Mouse (Mus musculus) CH12.LX (cell line): ENCODE measurements around the gene Krt28. TPM values are rescaled to one million over a fixed set of nuclear protein-coding genes. Genes with fewer than 3 reads are reported as not detected.

Experiments
- DNase-seq: peaks from one replicate; pipeline ENCODE4 v3.0.0-alpha.2; 2013; ENCODE audit errors: extremely low read depth
- H3K27ac ChIP-seq: 2 replicates; pipeline ENCODE4 v1.5.1; 2012; ENCODE audit warnings: low read depth, mild to moderate bottlenecking, control low read depth, moderate library complexity; ENCODE audit not compliant: insufficient read depth
- H3K27me3 ChIP-seq: replicated peaks from 2 replicates; pipeline ENCODE3; 2012; ENCODE audit warnings: inconsistent platforms
- H3K36me3 ChIP-seq, 2 experiments: replicated peaks in 1 of 2; 2 replicates each; pipeline versions ENCODE3 to v1.6.1; 2012; ENCODE audit warnings: inconsistent platforms in 1 of 2, low read length in 1 of 2, mild to moderate bottlenecking in 1 of 2, mixed read lengths in 1 of 2, moderate library complexity in 1 of 2; ENCODE audit not compliant: control insufficient read depth in 1 of 2, insufficient read depth in 1 of 2
- H3K4me1 ChIP-seq, 2 experiments: 2 replicates each; pipeline ENCODE4 v1.6.1; 2012; ENCODE audit warnings: inconsistent platforms in 1 of 2, moderate library complexity in 1 of 2; ENCODE audit not compliant: insufficient read depth in 2 of 2, control insufficient read depth in 1 of 2
- H3K4me2 ChIP-seq: 2 replicates; pipeline ENCODE4 v1.6.1; 2012; ENCODE audit warnings: low read depth, mild to moderate bottlenecking, control low read depth; ENCODE audit not compliant: poor library complexity, insufficient read depth, severe bottlenecking
- H3K4me3 ChIP-seq, 3 experiments: fragments of 150-350 bp in 1 of 3; sonication (generic) in 1 of 3; replicated peaks in 1 of 3; 2 replicates each; pipeline versions ENCODE3 to v1.5.1; 2011 to 2012; ENCODE audit warnings: low read depth in 2 of 3, low read length in 2 of 3, mild to moderate bottlenecking in 2 of 3, moderate library complexity in 2 of 3, control low read depth in 1 of 3, improper control_type of control experiment in 1 of 3, inconsistent platforms in 1 of 3, mixed read lengths in 1 of 3; ENCODE audit not compliant: poor library complexity in 1 of 3
- H3K79me2 ChIP-seq: replicated peaks from 2 replicates; pipeline ENCODE4 v1.6.1; 2012; ENCODE audit warnings: mild to moderate bottlenecking, moderate library complexity; ENCODE audit not compliant: control insufficient read depth, poor library complexity, insufficient read depth, severe bottlenecking; ENCODE audit errors: extremely low read depth
- H3K9ac ChIP-seq: 2 replicates; pipeline ENCODE4 v1.6.1; 2012; ENCODE audit warnings: low read depth, mild to moderate bottlenecking, control low read depth, moderate library complexity; ENCODE audit not compliant: insufficient read depth
- H3K9me3 ChIP-seq: replicated peaks from 2 replicates; pipeline ENCODE3; 2012; ENCODE audit warnings: low read length, inconsistent platforms, mixed read lengths
- BHLHE40 ChIP-seq: IDR thresholded peaks from 2 replicates; pipeline ENCODE4 v1.6.1; 2011; ENCODE audit warnings: mild to moderate bottlenecking, low read depth, low read length, improper control_type of control experiment
- CHD1 ChIP-seq: IDR thresholded peaks from 2 replicates; pipeline ENCODE4 v1.6.1; 2012; ENCODE audit warnings: low read depth, low read length, improper control_type of control experiment, inconsistent platforms
- CHD2 ChIP-seq: IDR thresholded peaks from 2 replicates; pipeline ENCODE4 v1.6.1; 2011; ENCODE audit warnings: low read length, improper control_type of control experiment
- CTCF ChIP-seq, 2 experiments: IDR thresholded peaks in 1 of 2; conservative IDR thresholded peaks in 1 of 2; 2 replicates each; pipeline ENCODE4 v1.5.1; 2011 to 2012; ENCODE audit warnings: low read depth in 2 of 2, low read length in 2 of 2, improper control_type of control experiment in 1 of 2, inconsistent platforms in 1 of 2, mild to moderate bottlenecking in 1 of 2, moderate library complexity in 1 of 2
- E2F4 ChIP-seq: IDR thresholded peaks from 2 replicates; pipeline ENCODE4 v1.6.1; 2011; ENCODE audit warnings: low read depth, low read length, improper control_type of control experiment; ENCODE audit not compliant: insufficient replicate concordance
- ELF1 ChIP-seq: IDR thresholded peaks from 2 replicates; pipeline ENCODE4 v1.6.1; 2014; ENCODE audit warnings: low read depth, mild to moderate bottlenecking, inconsistent platforms, low read length, improper control_type of control experiment
- GABPA ChIP-seq: IDR thresholded peaks from 2 replicates; pipeline ENCODE4 v1.6.1; 2012; ENCODE audit warnings: low read depth, low read length, improper control_type of control experiment, inconsistent platforms; ENCODE audit not compliant: insufficient replicate concordance
- JUN ChIP-seq: IDR thresholded peaks from 2 replicates; pipeline ENCODE4 v1.6.1; 2011; ENCODE audit warnings: low read depth, mild to moderate bottlenecking, low read length, improper control_type of control experiment, moderate library complexity; ENCODE audit not compliant: insufficient read depth
- MAFK ChIP-seq: IDR thresholded peaks from 2 replicates; pipeline ENCODE4 v1.6.1; 2011; ENCODE audit warnings: low read length, improper control_type of control experiment; ENCODE audit not compliant: insufficient replicate concordance
- MAZ ChIP-seq: IDR thresholded peaks from 2 replicates; pipeline ENCODE4 v1.6.1; 2012; ENCODE audit warnings: low read depth, mild to moderate bottlenecking, inconsistent platforms, low read length, improper control_type of control experiment, moderate library complexity
- MEF2A ChIP-seq: IDR thresholded peaks from 2 replicates; pipeline ENCODE4 v1.6.1; 2014; ENCODE audit warnings: low read depth, mild to moderate bottlenecking, inconsistent platforms, low read length, improper control_type of control experiment, borderline replicate concordance
- MXI1 ChIP-seq: IDR thresholded peaks from 2 replicates; pipeline ENCODE4 v1.6.1; 2011; ENCODE audit warnings: mild to moderate bottlenecking, low read depth, low read length, improper control_type of control experiment
- MYC ChIP-seq: IDR thresholded peaks from 2 replicates; pipeline ENCODE4 v1.6.1; 2011; ENCODE audit warnings: low read depth, mild to moderate bottlenecking, improper control_type of control experiment, low read length
- NELFE ChIP-seq: IDR thresholded peaks from 2 replicates; pipeline ENCODE4 v1.6.1; 2011; ENCODE audit warnings: low read depth, low read length, improper control_type of control experiment
- PAX5 ChIP-seq: IDR thresholded peaks from 2 replicates; pipeline ENCODE4 v1.6.1; 2012; ENCODE audit warnings: low read length, inconsistent platforms, mixed read lengths
- RCOR1 ChIP-seq: conservative IDR thresholded peaks from 2 replicates; pipeline ENCODE4 v1.6.1; 2012; ENCODE audit warnings: low read depth, mild to moderate bottlenecking, inconsistent platforms, low read length, improper control_type of control experiment
- SMC3 ChIP-seq: IDR thresholded peaks from 2 replicates; pipeline ENCODE4 v1.6.1; 2011; ENCODE audit warnings: low read depth, low read length, improper control_type of control experiment
- UBTF ChIP-seq: IDR thresholded peaks from 2 replicates; pipeline ENCODE4 v1.6.1; 2012; ENCODE audit warnings: low read depth, mild to moderate bottlenecking, inconsistent platforms, low read length, improper control_type of control experiment, moderate library complexity
- USF2 ChIP-seq: conservative IDR thresholded peaks from 2 replicates; pipeline ENCODE4 v1.6.1; 2011; ENCODE audit warnings: low read depth, low read length, improper control_type of control experiment
- ZMIZ1 ChIP-seq: IDR thresholded peaks from 2 replicates; pipeline ENCODE4 v1.6.1; 2012; ENCODE audit warnings: low read depth, mild to moderate bottlenecking, inconsistent platforms, low read length, improper control_type of control experiment
- dilution Hi-C: fragments of 300-500 bp; cut with MboI; formaldehyde crosslinking; loops from 2 replicates; pipeline ENCODE4 v1.14.3; 2020; ENCODE audit warnings: low sequenced_read_pairs; ENCODE audit not compliant: extremely low pct_unique_long_range_greater_than_20kb, extremely low pct_ligation_motif_present
- in situ Hi-C: fragments of 300-500 bp; cut with MboI; formaldehyde crosslinking; loops from 3 replicates; pipeline ENCODE4 v1.14.3; 2019; ENCODE audit warnings: low sequenced_read_pairs, low pct_ligation_motif_present, low pct_unique_long_range_greater_than_20kb, mixed read lengths
- polyA plus RNA-seq: library from polyadenylated mRNA; unstranded; fragments of >175 nt; gene quantifications from 2 replicates; pipeline ENCODE4 v1.2.1, GENCODE M21; 2012; ENCODE audit warnings: low read depth; ENCODE audit not compliant: insufficient read length
- total RNA-seq, 2 experiments: library from RNA; depleted of rRNA; stranded (reverse); fragments of 300-350 nt in 1 of 2; fragments of >200 nt in 1 of 2; gene quantifications; 2 replicates each; pipeline ENCODE4 v1.2.3; 2012 to 2014

Krt28 gene
- total RNA-seq (2012; rRNA removed) = 0.13 TPM in 1 of 2 replicates, not detected in the other
- total RNA-seq (2014; rRNA removed) = not detected in 2 replicates
- polyA plus RNA-seq = 0.14 and 0.27 TPM in 2 replicates

GRCm38 (mm10) chr11:99374803-99375202 is at the start of gene Krt28:
Gene Krt28, minus strand, starts transcription at chr11:99374903.
- dilution Hi-C loops (no loop called here), in situ Hi-C loops (loop anchor here (25.0 kb wide), 1 partner anchor 912 kb away; no protein-coding TSS in a partner anchor)
- H3K27ac ChIP-seq = no peak within 1 kb of the TSS
- no peak within 1 kb of the TSS for H3K4me3 ChIP-seq
- no peaks in the 10 kb centered on the region for H3K9me3 ChIP-seq
- TF ChIP-seq ZMIZ1 (no peak), USF2 (no peak), SMC3 (no peak), CHD2 (no peak), RCOR1 (no peak), BHLHE40 (no peak)
- DNase-seq = no peak
- H3K36me3 ChIP-seq = no peaks in the 10 kb centered on the region
- peaks cover 21% of the 10 kb centered on the region for H3K27me3 ChIP-seq
- H3K4me1 ChIP-seq = peaks cover 17 to 22% of the 10 kb centered on the region in 2 experiments
- no peaks in the 10 kb centered on the region for H3K79me2 ChIP-seq
- H3K9ac ChIP-seq = no peak within 1 kb of the TSS
- no peak within 1 kb of the TSS for H3K4me2 ChIP-seq

- Histone ChIP-seq H3K9me3 (no peaks in the 10 kb centered on the region), H3K4me3 (no peak within 1 kb of the TSS), H3K36me3 (no peaks in the 10 kb centered on the region), H3K27ac (no peak within 1 kb of the TSS), H3K9ac (no peak within 1 kb of the TSS), H3K79me2 (no peaks in the 10 kb centered on the region), H3K4me2 (no peak within 1 kb of the TSS), H3K27me3 (peaks cover 90% of the 10 kb centered on the region), H3K4me1 (no peaks in the 10 kb centered on the region)
- no peak for DNase-seq
- in situ Hi-C loops (no loop called here), dilution Hi-C loops (no loop called here)
- TF ChIP-seq E2F4 = no peak
- no peak for TF ChIP-seq SMC3
- no peak for TF ChIP-seq MAZ
- no peak for TF ChIP-seq ZMIZ1
- TF ChIP-seq ELF1 = no peak
- TF ChIP-seq NELFE = no peak
- no peak for TF ChIP-seq MAFK
- TF ChIP-seq MXI1 = no peak
- no peak for TF ChIP-seq JUN
- no peak for TF ChIP-seq UBTF
- TF ChIP-seq MEF2A = no peak
- no peak for TF ChIP-seq PAX5
- TF ChIP-seq CHD1 = no peak
- no peak for TF ChIP-seq GABPA
- no peak for TF ChIP-seq CTCF (conservative IDR thresholded peaks at IDR 0.05 in 1 of 2, IDR thresholded peaks at IDR 0.05 in 1 of 2; ENCODE audit: low read depth in 2 of 2, low read length in 2 of 2)
- no peak for TF ChIP-seq MYC
Measured at GRCm38 (mm10) chr11:99422159-99422558, 47.5 kb upstream of the Krt28 start, which contains the start of gene Krt12. Gene Krt12, minus strand, starts transcription at chr11:99422259.
